Mouse (Mus musculus): Measurements from ENCODE around the gene Sfrp2. TPM values are rescaled to one million over a fixed set of nuclear protein-coding genes. Genes with fewer than 3 reads are reported as not detected.

Sfrp2 gene
- polyA plus RNA-seq, 1 experiment from 2014 or later, result 3.2 TPM

GRCm38 (mm10) chr3:83811987-83812386 is 45.9 kb downstream of the Sfrp2 start:
- H3K27ac ChIP-seq (ENCODE audit: low read length), result no peak overlapping the region
- WGBS (ENCODE audit: insufficient replicate concordance), result 42% methylated on average over 7 of the region's 7 CpGs
- no peak for ATAC-seq (ENCODE audit: low read depth)
- no peaks in the 10 kb centered on the region for H3K36me3 ChIP-seq (ENCODE audit: control insufficient read depth, insufficient read depth)
- no peak overlapping the region for H3K4me2 ChIP-seq (ENCODE audit: low read depth, low read length)
- no peaks in the 10 kb centered on the region for H3K9me3 ChIP-seq (replicated peaks; ENCODE audit: control insufficient read depth, low read length)
- H3K4me1 ChIP-seq (ENCODE audit: control insufficient read depth, low read depth, low read length), result no peaks in the 10 kb centered on the region
- H3K4me3 ChIP-seq (ENCODE audit: low read depth, low read length), result no peak overlapping the region
- no peak overlapping the region for H3K9ac ChIP-seq (ENCODE audit: low read depth, low read length)
- H3K27me3 ChIP-seq (ENCODE audit: control insufficient read depth, insufficient read depth, low read depth, low read length), result no peaks in the 10 kb centered on the region

- no peaks in the 10 kb centered on the region for H3K4me1 ChIP-seq (ENCODE audit: control insufficient read depth, low read depth, low read length)
- H3K9me3 ChIP-seq (replicated peaks; ENCODE audit: control insufficient read depth, low read length), result no peaks in the 10 kb centered on the region
- ATAC-seq (ENCODE audit: low read depth), result no peak
- H3K27me3 ChIP-seq (ENCODE audit: control insufficient read depth, insufficient read depth, low read depth, low read length), result no peaks in the 10 kb centered on the region
- no peak overlapping the region for H3K9ac ChIP-seq (ENCODE audit: low read depth, low read length)
- H3K36me3 ChIP-seq (ENCODE audit: control insufficient read depth, insufficient read depth), result no peaks in the 10 kb centered on the region
- no peak overlapping the region for H3K4me3 ChIP-seq (ENCODE audit: low read depth, low read length)
- no peak overlapping the region for H3K4me2 ChIP-seq (ENCODE audit: low read depth, low read length)
- H3K27ac ChIP-seq (ENCODE audit: low read length), result no peak overlapping the region
These were observed 46.7 kb downstream of the Sfrp2 start for GRCm38 (mm10) chr3:83812863-83813262.

DNA sequence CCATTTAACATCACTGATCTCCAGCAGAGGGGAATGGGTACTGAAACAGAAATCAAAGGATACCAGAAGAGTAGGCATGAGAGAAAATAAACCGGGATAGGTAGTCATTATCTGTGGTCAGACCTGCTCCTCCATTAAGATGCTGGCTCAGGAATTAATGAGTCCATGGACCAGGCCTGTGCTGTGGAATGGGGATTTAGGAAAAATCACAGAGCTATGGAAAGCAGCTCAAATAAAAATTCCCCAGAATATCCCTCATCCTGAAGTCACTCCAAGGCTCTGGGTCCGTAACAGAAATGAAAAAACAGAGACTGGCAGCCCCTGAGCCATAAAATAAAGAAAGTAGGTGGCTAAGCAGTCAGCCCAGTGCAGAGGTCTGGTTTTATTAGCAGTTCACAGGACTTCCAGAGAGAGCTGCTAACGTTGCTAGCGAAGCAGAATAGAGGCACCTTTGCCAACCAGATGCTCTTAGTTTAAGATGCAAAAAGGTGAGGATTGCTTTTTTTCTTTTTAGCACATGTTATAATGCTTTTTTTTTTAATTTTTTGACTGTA is 50.3 kb downstream of the Sfrp2 start:
- WGBS (ENCODE audit: insufficient replicate concordance), result 63% methylated on average over 4 of the region's 4 CpGs
- H3K4me2 ChIP-seq (ENCODE audit: low read depth, low read length), result no peak overlapping the region

GRCm38 (mm10) chr3:83823774-83824173 is 57.7 kb downstream of the Sfrp2 start:
- no peak overlapping the region for H3K4me2 ChIP-seq (ENCODE audit: low read depth, low read length)
- no peaks in the 10 kb centered on the region for H3K36me3 ChIP-seq (ENCODE audit: control insufficient read depth, insufficient read depth)
- H3K9ac ChIP-seq (ENCODE audit: low read depth, low read length), result no peak overlapping the region
- 61% methylated on average over 4 of the region's 4 CpGs for WGBS (ENCODE audit: insufficient replicate concordance)
- H3K4me1 ChIP-seq (ENCODE audit: control insufficient read depth, low read depth, low read length), result no peaks in the 10 kb centered on the region
- no peak overlapping the region for H3K27ac ChIP-seq (ENCODE audit: low read length)
- ATAC-seq (ENCODE audit: low read depth), result no peak
- no peak overlapping the region for H3K4me3 ChIP-seq (ENCODE audit: low read depth, low read length)
- H3K9me3 ChIP-seq (replicated peaks; ENCODE audit: control insufficient read depth, low read length), result no peaks in the 10 kb centered on the region
- no peaks in the 10 kb centered on the region for H3K27me3 ChIP-seq (ENCODE audit: control insufficient read depth, insufficient read depth, low read depth, low read length)

More for the DNA sequence above, 50.3 kb downstream of the Sfrp2 start:
- Histone ChIP-seq H3K9ac (ENCODE audit: low read depth, low read length) (no peak overlapping the region), H3K27ac (ENCODE audit: low read length) (no peak overlapping the region), H3K27me3 (ENCODE audit: control insufficient read depth, insufficient read depth, low read depth, low read length) (no peaks in the 10 kb centered on the region), H3K4me1 (ENCODE audit: control insufficient read depth, low read depth, low read length) (no peaks in the 10 kb centered on the region), H3K4me3 (ENCODE audit: low read depth, low read length) (no peak overlapping the region), H3K36me3 (ENCODE audit: control insufficient read depth, insufficient read depth) (no peaks in the 10 kb centered on the region), H3K9me3 (replicated peaks; ENCODE audit: control insufficient read depth, low read length) (no peaks in the 10 kb centered on the region)
- no peak for ATAC-seq (ENCODE audit: low read depth)

Other genes with a start within 250 kb of the Sfrp2 start
- 2.5 and 3.0 TPM in 2 replicates for gene Tlr2, start 75.4 kb downstream of the Sfrp2 start, polyA plus RNA-seq (2015; fragmentation: Nextera tagmentation; extraction: Ambion mirVana)